Mouse (Mus musculus) MEL (cell line): ENCODE data around the gene Camk1g. TPM values are rescaled to one million over a fixed set of nuclear protein-coding genes. Genes with fewer than 3 reads are reported as not detected.

ENCODE experiments used
- DNase-seq: peaks from one replicate; pipeline ENCODE4 v3.0.0; 2011; ENCODE audit warnings: low read depth, low spot score
- H3K27ac ChIP-seq: 2 replicates; pipeline ENCODE4 v1.5.1; 2012; ENCODE audit warnings: low read depth, mild to moderate bottlenecking, control low read depth, low read length, moderate library complexity; ENCODE audit not compliant: control insufficient read depth
- H3K27me3 ChIP-seq, 2 experiments: fragments of 150-350 bp in 1 of 2; sonication (generic) in 1 of 2; 2 replicates each; pipeline ENCODE4 v1.6.1; 2012; ENCODE audit warnings: low read length in 2 of 2, mild to moderate bottlenecking in 2 of 2, improper control_type of control experiment in 1 of 2, moderate library complexity in 1 of 2; ENCODE audit not compliant: insufficient read depth in 2 of 2, control insufficient read depth in 1 of 2
- H3K36me3 ChIP-seq, 2 experiments: 2 replicates each; pipeline ENCODE4 v1.6.1; 2012 to 2014; ENCODE audit warnings: low read length in 2 of 2, improper control_type of control experiment in 1 of 2, inconsistent platforms in 1 of 2, mild to moderate bottlenecking in 1 of 2; ENCODE audit not compliant: insufficient read depth in 2 of 2, control insufficient read depth in 1 of 2
- H3K4me1 ChIP-seq, 2 experiments: fragments of 150-350 bp in 1 of 2; sonication (generic) in 1 of 2; 2 replicates each; pipeline ENCODE4 v1.6.1; 2012; ENCODE audit warnings: low read length in 2 of 2, improper control_type of control experiment in 1 of 2, mild to moderate bottlenecking in 1 of 2; ENCODE audit not compliant: insufficient read depth in 2 of 2, control insufficient read depth in 1 of 2
- H3K4me3 ChIP-seq, 2 experiments: fragments of 150-350 bp in 1 of 2; sonication (generic) in 1 of 2; 2 replicates each; pipeline ENCODE4 v1.5.1; 2012; ENCODE audit warnings: low read depth in 2 of 2, low read length in 2 of 2, mild to moderate bottlenecking in 2 of 2, moderate library complexity in 2 of 2, control low read depth in 1 of 2, improper control_type of control experiment in 1 of 2; ENCODE audit not compliant: control insufficient read depth in 1 of 2, insufficient read depth in 1 of 2
- H3K79me2 ChIP-seq: 2 replicates; pipeline ENCODE4 v1.6.1; 2012; ENCODE audit warnings: mild to moderate bottlenecking, low read length, moderate library complexity; ENCODE audit not compliant: control insufficient read depth, poor library complexity, insufficient read depth
- H3K9ac ChIP-seq: 2 replicates; pipeline ENCODE4 v1.6.1; 2012; ENCODE audit warnings: low read depth, mild to moderate bottlenecking, control low read depth, low read length, moderate library complexity; ENCODE audit not compliant: control insufficient read depth, poor library complexity, severe bottlenecking
- H3K9me3 ChIP-seq: fragments of 150-350 bp; sonication (generic); replicated peaks from 2 replicates; pipeline ENCODE4 v1.6.1; 2012; ENCODE audit warnings: mild to moderate bottlenecking, low read length, improper control_type of control experiment, moderate library complexity; ENCODE audit not compliant: insufficient read depth
- CHD1 ChIP-seq: IDR thresholded peaks from 2 replicates; pipeline ENCODE4 v1.6.1; 2012; ENCODE audit warnings: low read depth, mild to moderate bottlenecking, inconsistent platforms, low read length, improper control_type of control experiment
- EP300 ChIP-seq, 2 experiments: IDR thresholded peaks; 2 replicates each; pipeline ENCODE4 v1.6.1; 2011; ENCODE audit warnings: improper control_type of control experiment in 2 of 2, low read length in 2 of 2, low read depth in 1 of 2, mild to moderate bottlenecking in 1 of 2
- ETS1 ChIP-seq: IDR thresholded peaks from 2 replicates; pipeline ENCODE4 v1.6.1; 2012; ENCODE audit warnings: low read depth, mild to moderate bottlenecking, inconsistent platforms, low read length, improper control_type of control experiment, moderate library complexity
- GATA1 ChIP-seq: IDR thresholded peaks from 2 replicates; pipeline ENCODE4 v1.6.1; 2011; ENCODE audit warnings: low read depth, low read length, improper control_type of control experiment
- MAFK ChIP-seq: IDR thresholded peaks from 2 replicates; pipeline ENCODE4 v1.6.1; 2011; ENCODE audit warnings: low read depth, mild to moderate bottlenecking, low read length, improper control_type of control experiment, borderline replicate concordance
- MEF2A ChIP-seq: IDR thresholded peaks from 2 replicates; pipeline ENCODE4 v1.6.1; 2014; ENCODE audit warnings: low read depth, mild to moderate bottlenecking, inconsistent platforms, low read length, improper control_type of control experiment; ENCODE audit not compliant: poor library complexity, insufficient replicate concordance, severe bottlenecking; ENCODE audit errors: extremely low read depth
- MYB ChIP-seq: IDR thresholded peaks from 2 replicates; pipeline ENCODE4 v1.6.1; 2011; ENCODE audit warnings: mild to moderate bottlenecking, low read depth, low read length, improper control_type of control experiment
- MYC ChIP-seq: IDR thresholded peaks from 2 replicates; pipeline ENCODE4 v1.6.1; 2011; ENCODE audit warnings: low read depth, mild to moderate bottlenecking, low read length, improper control_type of control experiment, moderate library complexity
- SIN3A ChIP-seq: IDR thresholded peaks from 2 replicates; pipeline ENCODE4 v1.6.1; 2012; ENCODE audit warnings: low read length, improper control_type of control experiment, inconsistent platforms
- TAL1 ChIP-seq: IDR thresholded peaks from 2 replicates; pipeline ENCODE4 v1.6.1; 2012; ENCODE audit warnings: mild to moderate bottlenecking, inconsistent platforms, low read length, moderate library complexity, mixed read lengths
- TBP ChIP-seq: IDR thresholded peaks from 2 replicates; pipeline ENCODE4 v1.8.0; 2011; ENCODE audit warnings: low read depth, low read length, improper control_type of control experiment
- TCF12 ChIP-seq: IDR thresholded peaks from 2 replicates; pipeline ENCODE4 v1.6.1; 2014; ENCODE audit warnings: low read depth, mild to moderate bottlenecking, inconsistent platforms, low read length, improper control_type of control experiment, moderate library complexity
- UBTF ChIP-seq: IDR thresholded peaks from 2 replicates; pipeline ENCODE4 v1.6.1; 2012; ENCODE audit warnings: low read depth, mild to moderate bottlenecking, inconsistent platforms, low read length, improper control_type of control experiment, moderate library complexity, borderline replicate concordance; ENCODE audit not compliant: insufficient read depth
- USF2 ChIP-seq, 2 experiments: IDR thresholded peaks; 2 replicates each; pipeline ENCODE4 v1.6.1; 2011 to 2012; ENCODE audit warnings: improper control_type of control experiment in 2 of 2, low read length in 2 of 2, borderline replicate concordance in 1 of 2, inconsistent platforms in 1 of 2, low read depth in 1 of 2, mild to moderate bottlenecking in 1 of 2; ENCODE audit not compliant: insufficient read depth in 1 of 2
- ZKSCAN1 ChIP-seq: IDR thresholded peaks from 2 replicates; pipeline ENCODE4 v1.6.1; 2012; ENCODE audit warnings: low read depth, mild to moderate bottlenecking, inconsistent platforms, low read length, improper control_type of control experiment, moderate library complexity
- ZMIZ1 ChIP-seq: IDR thresholded peaks from 2 replicates; pipeline ENCODE4 v1.6.1; 2012; ENCODE audit warnings: low read depth, mild to moderate bottlenecking, inconsistent platforms, low read length, improper control_type of control experiment, moderate library complexity
- ZNF384 ChIP-seq: IDR thresholded peaks from 2 replicates; pipeline ENCODE4 v1.6.1; 2012; ENCODE audit warnings: low read depth, mild to moderate bottlenecking, inconsistent platforms, low read length, improper control_type of control experiment
- polyA plus RNA-seq, 2 experiments: library from polyadenylated mRNA; stranded (reverse) in 1 of 2; unstranded in 1 of 2; fragments of >175 nt in 1 of 2; fragments of >200 nt in 1 of 2; gene quantifications; 2 replicates each; pipeline versions ENCODE4 v1.2.1 to v1.2.4; 2012; ENCODE audit warnings: low replicate concordance in 2 of 2, low read depth in 1 of 2; ENCODE audit not compliant: insufficient read length in 2 of 2, insufficient read depth in 1 of 2, missing spikeins in 1 of 2
- total RNA-seq: library from RNA; depleted of rRNA; stranded (reverse); fragments of 300-350 nt; gene quantifications from 2 replicates; pipeline ENCODE4 v1.2.3, GENCODE M21; 2012; rRNA removed

Gene Camk1g
- not detected in 2 replicates for total RNA-seq
- polyA plus RNA-seq: not detected

- Histone ChIP-seq H3K27me3 (no peaks in the 10 kb centered on the region), H3K27ac (no peak within 1 kb of the TSS), H3K79me2 (no peaks in the 10 kb centered on the region), H3K36me3 (no peaks in the 10 kb centered on the region), H3K9me3 (no peaks in the 10 kb centered on the region), H3K4me1 (no peaks in the 10 kb centered on the region), H3K9ac (no peak within 1 kb of the TSS), H3K4me3 (no peak within 1 kb of the TSS)
- TF ChIP-seq SIN3A: no peak
- no peak for TF ChIP-seq MYC
- no peak for TF ChIP-seq USF2 (IDR thresholded peaks at IDR 0.05; ENCODE audit: borderline replicate concordance in 1 of 2, insufficient read depth in 1 of 2, low read depth in 1 of 2, low read length in 2 of 2)
- no peak for TF ChIP-seq MEF2A
- no peak for TF ChIP-seq ETS1
- TF ChIP-seq ZKSCAN1: no peak
- no peak for TF ChIP-seq EP300 (IDR thresholded peaks at IDR 0.05; ENCODE audit: low read depth in 1 of 2, low read length in 2 of 2)
- no peak for TF ChIP-seq MAFK
- no peak for TF ChIP-seq TCF12
- TF ChIP-seq UBTF: no peak
- no peak for TF ChIP-seq TBP
- no peak for TF ChIP-seq ZNF384
- no peak for TF ChIP-seq MYB
- no peak for DNase-seq
Observed at GRCm38 (mm10) chr1:193370096-193370495, at the start of gene Camk1g. Gene Camk1g, minus strand, starts transcription at chr1:193370298.

- no peak overlapping the region for H3K4me3 ChIP-seq
- no peaks in the 10 kb centered on the region for H3K79me2 ChIP-seq
- no peak for TF ChIP-seq ZMIZ1
- DNase-seq: no peak
- no peak overlapping the region for H3K9ac ChIP-seq
- no peaks in the 10 kb centered on the region for H3K27me3 ChIP-seq
- no peaks in the 10 kb centered on the region for H3K9me3 ChIP-seq
- H3K27ac ChIP-seq: no peak overlapping the region
- H3K36me3 ChIP-seq: no peaks in the 10 kb centered on the region
- no peaks in the 10 kb centered on the region for H3K4me1 ChIP-seq
Observed at GRCm38 (mm10) chr1:193419168-193419567, 49.1 kb upstream of the Camk1g start.

- Histone ChIP-seq H3K79me2 (no peaks in the 10 kb centered on the region), H3K27ac (no peak overlapping the region), H3K4me1 (no peaks in the 10 kb centered on the region), H3K9ac (no peak overlapping the region), H3K27me3 (no peaks in the 10 kb centered on the region), H3K4me3 (no peak overlapping the region), H3K36me3 (no peaks in the 10 kb centered on the region), H3K9me3 (no peaks in the 10 kb centered on the region)
- no peak for TF ChIP-seq ZMIZ1
- no peak for TF ChIP-seq MYB
- no peak for TF ChIP-seq CHD1
- no peak for TF ChIP-seq TAL1
- no peak for TF ChIP-seq GATA1
- no peak for DNase-seq
Observed at GRCm38 (mm10) chr1:193418656-193419055, 48.6 kb upstream of the Camk1g start.
